Mouse (Mus musculus): Measurements from ENCODE around the gene Afap1l2. TPM values are rescaled to one million over a fixed set of nuclear protein-coding genes. Genes with fewer than 3 reads are reported as not detected.

Gene Afap1l2
- total and polyA plus RNA-seq, 2 experiments from 2014 or later = 2.3 to 2.7 TPM

GRCm38 (mm10) chr19:57029461-57029860 lies 21.4 kb upstream of the Afap1l2 start:
- no peak overlapping the region for H3K27ac ChIP-seq (ENCODE audit: low read depth)
- no peaks in the 10 kb centered on the region for H3K27me3 ChIP-seq (ENCODE audit: control insufficient read depth, insufficient read depth, low read length)
- ATAC-seq (ENCODE audit: insufficient read depth, low read depth) (no peak), DNase-seq (ENCODE audit: low spot score) (no peak)
- H3K4me2 ChIP-seq (ENCODE audit: low read depth, low read length) = no peak overlapping the region
- H3K36me3 ChIP-seq (replicated peaks; ENCODE audit: control insufficient read depth, insufficient read depth, low read length) = peaks cover 14% of the 10 kb centered on the region
- H3K4me1 ChIP-seq (ENCODE audit: control insufficient read depth, insufficient read depth) = peaks cover 3% of the 10 kb centered on the region; the same call in 1 of the 2 replicates
- 0 out of 2 replicates have a peak, but pooled peaks cover 3% of the 10 kb centered on the region for H3K9me3 ChIP-seq (replicated peaks; ENCODE audit: control insufficient read depth, low read length)
- 87% methylated on average over 6 of the region's 6 CpGs for WGBS
- TF ChIP-seq CTCF (IDR thresholded peaks at IDR 0.05; ENCODE audit: low read depth) = no peak
- no peak for TF ChIP-seq EP300 (IDR thresholded peaks at IDR 0.05; ENCODE audit: low read depth)
- H3K9ac ChIP-seq (replicated peaks; ENCODE audit: low read depth, low read length) = no peak overlapping the region
- H3K4me3 ChIP-seq (ENCODE audit: low read depth, low read length) = no peak overlapping the region

DNA sequence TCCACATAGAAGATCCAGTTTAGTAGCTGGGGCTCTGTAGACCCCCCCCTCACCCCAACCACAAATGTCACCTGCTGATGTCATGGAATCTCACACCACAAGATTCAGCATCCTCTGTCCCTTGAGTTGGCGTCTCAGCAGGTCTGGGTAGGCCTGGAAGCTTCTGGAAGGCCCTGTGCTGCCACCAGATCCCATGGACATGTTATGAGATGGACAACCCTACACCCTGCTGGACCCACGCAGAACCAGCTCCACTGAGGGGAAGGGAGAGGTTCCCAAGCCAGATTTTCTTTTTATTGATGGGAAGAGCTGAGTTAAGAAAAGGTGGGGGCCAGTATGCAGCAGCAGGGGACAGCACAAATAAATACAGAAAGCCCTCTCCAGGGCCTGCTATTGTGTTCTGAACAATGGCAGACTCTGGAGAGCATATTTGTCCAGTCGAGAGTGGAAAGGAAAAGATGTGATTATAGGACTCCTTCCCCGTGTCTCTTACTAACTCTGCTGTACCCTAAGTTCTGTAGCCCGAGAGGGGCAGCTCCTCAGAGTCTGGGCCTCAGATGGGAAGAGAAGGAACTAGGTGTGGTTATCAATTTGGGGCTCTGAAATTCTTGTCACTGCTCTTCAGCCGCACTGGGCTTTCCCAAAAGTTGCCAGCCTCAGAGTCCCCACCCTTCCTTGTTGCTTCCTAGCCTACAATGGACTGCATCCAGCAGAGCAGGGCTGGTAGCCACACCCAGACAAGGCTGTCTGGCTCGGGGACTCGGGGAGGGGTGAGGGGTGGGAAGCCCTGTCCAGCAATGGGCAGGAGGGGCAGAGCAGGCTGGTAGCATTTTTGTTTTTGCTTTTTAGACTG lies 20.5 kb upstream of the Afap1l2 start:
- H3K4me3 ChIP-seq (ENCODE audit: low read depth, low read length) = no peak overlapping the region
- no peaks in the 10 kb centered on the region for H3K27me3 ChIP-seq (ENCODE audit: control insufficient read depth, insufficient read depth, low read length)
- peaks cover 3% of the 10 kb centered on the region; the same call in 1 of the 2 replicates for H3K4me1 ChIP-seq (ENCODE audit: control insufficient read depth, insufficient read depth)
- peak overlapping the region; percentile 57 for H3K27ac ChIP-seq (ENCODE audit: low read depth)
- H3K9ac ChIP-seq (replicated peaks; ENCODE audit: low read depth, low read length) = no peak overlapping the region
- H3K4me2 ChIP-seq (ENCODE audit: low read depth, low read length) = no peak overlapping the region
- WGBS = 44% methylated on average over 8 of the region's 8 CpGs
- H3K9me3 ChIP-seq (replicated peaks; ENCODE audit: control insufficient read depth, low read length) = 0 out of 2 replicates have a peak, but pooled peaks cover 3% of the 10 kb centered on the region
- ATAC-seq (ENCODE audit: insufficient read depth, low read depth) (peak; percentile 50), DNase-seq (ENCODE audit: low spot score) (peak; percentile 13)
- H3K36me3 ChIP-seq (replicated peaks; ENCODE audit: control insufficient read depth, insufficient read depth, low read length) = peaks cover 4% of the 10 kb centered on the region
- TF ChIP-seq EP300 (IDR thresholded peaks at IDR 0.05; ENCODE audit: low read depth) = no peak

- Histone ChIP-seq H3K4me1 (ENCODE audit: control insufficient read depth, insufficient read depth) (peaks cover 3% of the 10 kb centered on the region; the same call in 1 of the 2 replicates), H3K4me2 (ENCODE audit: low read depth, low read length) (no peak overlapping the region), H3K9ac (replicated peaks; ENCODE audit: low read depth, low read length) (no peak overlapping the region), H3K27me3 (ENCODE audit: control insufficient read depth, insufficient read depth, low read length) (no peaks in the 10 kb centered on the region), H3K36me3 (replicated peaks; ENCODE audit: control insufficient read depth, insufficient read depth, low read length) (no peaks in the 10 kb centered on the region), H3K27ac (ENCODE audit: low read depth) (no peak overlapping the region), H3K4me3 (ENCODE audit: low read depth, low read length) (no peak overlapping the region), H3K9me3 (replicated peaks; ENCODE audit: control insufficient read depth, low read length) (0 out of 2 replicates have a peak, but pooled peaks cover 3% of the 10 kb centered on the region)
- WGBS = 65% methylated on average over 4 of the region's 4 CpGs
- no peak for TF ChIP-seq EP300 (IDR thresholded peaks at IDR 0.05; ENCODE audit: low read depth)
- TF ChIP-seq CTCF (IDR thresholded peaks at IDR 0.05; ENCODE audit: low read depth) = no peak
- no peak for ATAC-seq (ENCODE audit: insufficient read depth, low read depth)
- no peak for DNase-seq (ENCODE audit: low spot score)
Measured at GRCm38 (mm10) chr19:57026501-57026900, 18.5 kb upstream of the Afap1l2 start.

DNA sequence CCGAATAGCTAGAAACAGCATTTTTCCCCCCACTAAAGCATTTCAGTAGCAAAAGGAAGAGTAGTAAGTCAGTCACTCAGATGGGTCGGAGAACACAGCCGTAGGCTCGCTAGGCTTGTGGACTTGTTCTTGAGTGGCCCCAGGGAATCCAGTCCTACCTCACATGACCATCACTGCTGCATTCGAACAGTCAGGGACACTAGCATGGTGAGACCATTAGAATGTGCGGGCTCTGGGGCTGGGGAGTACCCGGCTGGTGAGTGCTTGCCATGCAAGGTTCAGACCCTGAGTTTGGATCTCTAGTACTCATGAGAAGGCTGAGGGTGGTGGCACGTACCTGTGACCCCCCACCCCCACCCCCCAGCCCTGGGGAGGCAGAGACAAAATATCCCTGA lies 9.8 kb upstream of the Afap1l2 start:
- Histone ChIP-seq H3K4me2 (ENCODE audit: low read depth, low read length) (peak overlapping the region; percentile 39), H3K36me3 (replicated peaks; ENCODE audit: control insufficient read depth, insufficient read depth, low read length) (no peaks in the 10 kb centered on the region), H3K27me3 (ENCODE audit: control insufficient read depth, insufficient read depth, low read length) (no peaks in the 10 kb centered on the region), H3K4me1 (ENCODE audit: control insufficient read depth, insufficient read depth) (0 out of 2 replicates have a peak, but pooled peaks cover 5% of the 10 kb centered on the region), H3K4me3 (ENCODE audit: low read depth, low read length) (no peak overlapping the region), H3K9me3 (replicated peaks; ENCODE audit: control insufficient read depth, low read length) (no peaks in the 10 kb centered on the region), H3K9ac (replicated peaks; ENCODE audit: low read depth, low read length) (no peak overlapping the region), H3K27ac (ENCODE audit: low read depth) (peak overlapping the region; percentile 26)
- DNase-seq (ENCODE audit: low spot score) = no peak
- ATAC-seq (ENCODE audit: insufficient read depth, low read depth) = no peak
- 73% methylated on average over 8 of the region's 8 CpGs for WGBS
- no peak for TF ChIP-seq CTCF (IDR thresholded peaks at IDR 0.05; ENCODE audit: low read depth)
- TF ChIP-seq EP300 (IDR thresholded peaks at IDR 0.05; ENCODE audit: low read depth) = no peak

GRCm38 (mm10) chr19:57016995-57017784 lies 9.2 kb upstream of the Afap1l2 start:
- TF ChIP-seq CTCF (IDR thresholded peaks at IDR 0.05; ENCODE audit: low read depth) (no peak), EP300 (IDR thresholded peaks at IDR 0.05; ENCODE audit: low read depth) (no peak)
- Histone ChIP-seq H3K4me3 (ENCODE audit: low read depth, low read length) (no peak overlapping the region), H3K27ac (ENCODE audit: low read depth) (peak overlapping the region; percentile 26), H3K27me3 (ENCODE audit: control insufficient read depth, insufficient read depth, low read length) (no peaks in the 10 kb centered on the region), H3K9me3 (replicated peaks; ENCODE audit: control insufficient read depth, low read length) (no peaks in the 10 kb centered on the region), H3K9ac (replicated peaks; ENCODE audit: low read depth, low read length) (no peak overlapping the region), H3K4me2 (ENCODE audit: low read depth, low read length) (peak overlapping the region; percentile 39), H3K4me1 (ENCODE audit: control insufficient read depth, insufficient read depth) (0 out of 2 replicates have a peak, but pooled peaks cover 5% of the 10 kb centered on the region), H3K36me3 (replicated peaks; ENCODE audit: control insufficient read depth, insufficient read depth, low read length) (no peaks in the 10 kb centered on the region)
- ATAC-seq (ENCODE audit: insufficient read depth, low read depth) (peak; percentile 57), DNase-seq (ENCODE audit: low spot score) (no peak)
- 48% methylated on average over 15 of the region's 15 CpGs for WGBS

Data from heart, postnatal 0 days (tissue).